Mouse (Mus musculus): ENCODE results near the gene Ugt1a1. TPM values are rescaled to one million over a fixed set of nuclear protein-coding genes. Genes with fewer than 3 reads are reported as not detected.
"Not testable (repeated sequence)": the region's sequence is repeated elsewhere in the genome, so short reads cannot be mapped to it uniquely, and the experiment has no call there.

Gene Ugt1a1
- polyA plus RNA-seq, 1 experiment from 2014 or later, result not detected

DNA sequence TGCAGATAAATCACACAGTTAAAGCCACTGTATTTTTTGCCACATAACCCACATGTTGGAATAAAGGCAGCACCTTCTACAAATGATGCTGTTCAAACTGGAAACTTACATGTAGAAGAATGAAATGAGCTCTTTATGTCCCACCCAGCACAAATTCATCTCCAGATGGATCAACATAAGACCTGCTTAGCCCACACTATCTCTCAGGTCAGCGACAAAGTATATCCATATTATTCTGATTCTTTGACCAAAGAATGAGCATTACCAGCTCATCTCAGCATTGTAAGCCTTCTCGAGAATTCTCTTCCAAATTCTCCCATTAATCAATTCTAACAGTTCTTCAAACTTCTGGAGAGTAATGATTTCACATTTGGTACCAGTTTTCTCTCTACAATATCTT, 10.5 kb downstream of the Ugt1a1 start:
- ATAC-seq (replicated peaks), result no peak
- H3K27me3 ChIP-seq (replicated peaks), result no peaks in the 10 kb centered on the region
- no peak overlapping the region for H3K4me2 ChIP-seq
- 48% methylated on average over 2 of the region's 2 CpGs for WGBS
- H3K4me1 ChIP-seq, result no peaks in the 10 kb centered on the region
- no peak overlapping the region for H3K4me3 ChIP-seq
- H3K36me3 ChIP-seq (replicated peaks), result no peaks in the 10 kb centered on the region
- H3K9ac ChIP-seq, result no peak overlapping the region
- peaks cover 29% of the 10 kb centered on the region for H3K9me3 ChIP-seq
- H3K27ac ChIP-seq, result no peak overlapping the region

- not testable (repeated sequence) for H3K27ac ChIP-seq; H3K4me1 ChIP-seq; H3K36me3 ChIP-seq (replicated peaks); H3K9ac ChIP-seq; ATAC-seq (replicated peaks); H3K27me3 ChIP-seq (replicated peaks); H3K4me3 ChIP-seq; H3K4me2 ChIP-seq
- H3K9me3 ChIP-seq, result peaks cover 33% of the 10 kb centered on the region
Observed at GRCm38 (mm10) chr1:88223011-88223515, 11.3 kb downstream of the Ugt1a1 start.

GRCm38 (mm10) chr1:88223591-88223990, 11.8 kb downstream of the Ugt1a1 start:
- Histone ChIP-seq H3K4me2 (no peak overlapping the region), H3K4me1 (no peaks in the 10 kb centered on the region), H3K27me3 (replicated peaks) (no peaks in the 10 kb centered on the region), H3K9me3 (peaks cover 38% of the 10 kb centered on the region), H3K27ac (no peak overlapping the region), H3K36me3 (replicated peaks) (no peaks in the 10 kb centered on the region), H3K9ac (no peak overlapping the region), H3K4me3 (no peak overlapping the region)
- no peak for ATAC-seq (replicated peaks)
- 49% methylated on average over 1 of the region's 1 CpGs for WGBS

DNA sequence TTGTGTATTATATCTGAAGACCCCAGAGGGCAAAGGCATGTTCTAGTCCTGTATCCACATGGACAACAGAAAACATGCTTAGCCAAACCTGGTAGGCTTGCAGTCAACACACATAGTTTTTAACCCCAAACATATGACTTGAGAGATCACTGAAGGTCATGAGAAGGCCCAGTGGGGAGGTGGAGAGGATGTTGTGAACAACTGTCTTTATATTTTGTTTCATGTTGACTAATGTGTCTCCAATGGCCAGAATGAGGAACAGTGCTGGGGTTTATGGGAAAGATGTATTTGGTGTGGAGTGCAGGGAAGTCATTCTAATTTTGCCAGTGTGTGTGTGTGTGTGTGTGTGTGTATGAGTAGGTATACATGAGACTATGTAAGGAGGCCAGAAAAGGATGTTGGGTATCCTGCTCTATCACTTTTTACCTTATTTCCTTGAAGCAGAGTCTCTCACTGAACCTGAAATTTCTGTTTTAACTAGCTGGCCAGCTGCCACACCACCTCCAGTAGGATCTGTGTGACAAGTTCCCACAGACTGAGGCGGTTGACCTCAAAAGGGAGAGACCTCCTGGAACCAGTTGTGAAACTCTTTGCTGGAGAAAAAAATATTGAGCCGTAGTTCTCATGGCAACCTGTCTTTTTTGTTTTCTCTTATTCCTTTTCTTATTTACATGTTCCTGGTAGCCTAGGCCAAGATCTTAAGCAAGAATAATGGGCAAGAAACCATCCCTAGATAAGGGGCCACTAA, 12.4 kb downstream of the Ugt1a1 start:
- Histone ChIP-seq H3K4me2 (no peak overlapping the region), H3K9ac (no peak overlapping the region), H3K36me3 (replicated peaks) (no peaks in the 10 kb centered on the region), H3K9me3 (peaks cover 44% of the 10 kb centered on the region), H3K27me3 (replicated peaks) (no peaks in the 10 kb centered on the region), H3K27ac (no peak overlapping the region), H3K4me1 (no peaks in the 10 kb centered on the region), H3K4me3 (no peak overlapping the region)
- ATAC-seq (replicated peaks), result no peak
- WGBS, result 76% methylated on average over 2 of the region's 2 CpGs

DNA sequence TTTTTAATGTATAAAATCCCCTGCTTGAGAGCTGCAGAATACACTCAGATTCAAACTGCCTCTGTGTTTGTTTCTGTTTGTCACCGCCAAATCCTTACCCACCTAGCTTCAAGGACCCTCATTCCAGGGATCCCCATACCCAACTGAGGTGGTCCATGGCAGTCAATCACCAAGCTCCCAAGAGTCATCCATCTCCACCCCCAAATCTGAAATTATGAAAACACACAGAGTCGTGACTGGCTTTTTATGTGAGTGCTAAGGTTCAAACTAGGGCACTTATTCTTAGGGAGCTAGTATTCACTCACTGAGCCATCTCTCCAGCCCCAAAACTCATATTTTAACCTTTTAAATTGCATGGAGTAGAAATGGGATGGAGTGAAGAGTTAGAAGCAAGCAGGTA, 13.5 kb downstream of the Ugt1a1 start:
- ATAC-seq (replicated peaks); H3K4me3 ChIP-seq; H3K36me3 ChIP-seq (replicated peaks); H3K9ac ChIP-seq; H3K27me3 ChIP-seq (replicated peaks); H3K4me1 ChIP-seq; H3K4me2 ChIP-seq; H3K27ac ChIP-seq: not testable (repeated sequence)
- peaks cover 55% of the 10 kb centered on the region for H3K9me3 ChIP-seq
- WGBS, result 42% methylated on average over 2 of the region's 2 CpGs

DNA sequence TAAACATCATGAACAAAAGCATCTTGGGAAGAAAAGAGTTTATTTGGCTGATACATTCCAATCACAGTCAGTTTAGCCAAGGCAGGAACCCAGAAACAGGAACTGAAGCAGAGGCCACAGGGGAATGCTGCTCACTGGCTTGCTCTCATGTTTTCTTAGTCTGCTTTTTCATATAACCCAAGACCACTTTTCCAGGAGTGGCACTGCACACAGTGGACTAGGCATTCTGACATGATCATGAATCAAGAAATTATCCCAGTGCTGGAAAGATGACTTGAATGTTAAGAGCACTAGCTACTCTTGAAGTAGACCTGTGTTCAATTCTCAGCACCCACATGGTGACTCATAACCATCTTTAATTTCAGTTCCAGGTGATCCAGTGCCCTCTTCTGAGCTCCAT, 14.0 kb downstream of the Ugt1a1 start:
- Histone ChIP-seq H3K27me3 (replicated peaks) (no peaks in the 10 kb centered on the region), H3K9ac (no peak overlapping the region), H3K4me1 (no peaks in the 10 kb centered on the region), H3K4me2 (no peak overlapping the region), H3K36me3 (replicated peaks) (no peaks in the 10 kb centered on the region), H3K4me3 (no peak overlapping the region), H3K9me3 (peaks cover 59% of the 10 kb centered on the region), H3K27ac (no peak overlapping the region)
- no peak for ATAC-seq (replicated peaks)

DNA sequence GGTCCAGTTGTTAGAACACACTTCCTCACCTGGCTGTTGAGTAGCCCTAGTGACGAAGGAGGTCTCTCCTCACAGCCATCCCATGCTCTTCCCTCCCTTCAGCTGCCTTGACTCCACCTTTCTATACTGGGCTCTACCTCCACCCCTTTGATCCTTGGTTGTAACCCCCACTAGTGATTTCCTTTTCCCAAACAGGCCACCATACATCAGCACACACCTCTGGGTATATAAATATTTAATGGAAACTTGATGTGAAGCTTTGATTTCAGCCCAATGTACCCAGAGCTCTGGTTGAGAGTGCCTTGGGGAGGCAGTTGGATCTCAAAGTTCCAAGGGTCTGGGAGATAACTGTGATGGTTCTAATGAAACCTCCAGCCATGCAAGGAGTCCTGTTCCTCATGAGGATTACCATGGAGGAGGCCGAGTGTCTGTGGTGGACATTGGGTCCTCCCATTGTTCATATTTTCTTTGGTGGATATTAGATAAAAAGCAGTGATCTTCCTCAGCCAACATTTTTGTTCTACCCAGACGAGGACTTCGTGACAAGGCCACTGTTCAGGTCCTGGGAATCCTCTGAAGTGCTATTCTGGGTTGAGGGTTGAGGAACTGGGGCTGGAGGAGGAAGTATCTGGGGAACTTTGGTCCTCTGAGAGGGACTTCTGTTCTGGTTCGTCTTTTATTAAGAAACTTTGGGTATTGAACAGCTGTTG, 15.1 kb downstream of the Ugt1a1 start, which contains the start of gene Mroh2a:
Gene Mroh2a, plus strand, starts transcription at position 317 of the 710 bp plus-strand sequence.
- H3K4me2 ChIP-seq, result no peak within 1 kb of the TSS
- 54% methylated on average over 5 of the region's 5 CpGs for WGBS
- H3K4me1 ChIP-seq, result no peaks in the 10 kb centered on the region
- no peaks in the 10 kb centered on the region for H3K27me3 ChIP-seq (replicated peaks)
- H3K4me3 ChIP-seq, result no peak within 1 kb of the TSS
- no peaks in the 10 kb centered on the region for H3K36me3 ChIP-seq (replicated peaks)
- H3K27ac ChIP-seq, result no peak within 1 kb of the TSS
- no peak for ATAC-seq (replicated peaks)
- H3K9me3 ChIP-seq, result peaks cover 69% of the 10 kb centered on the region
- H3K9ac ChIP-seq, result no peak within 1 kb of the TSS

- no peak for ATAC-seq (replicated peaks)
Observed at GRCm38 (mm10) chr1:88227482-88227881, 15.7 kb downstream of the Ugt1a1 start.

GRCm38 (mm10) chr1:88228121-88228520, 16.4 kb downstream of the Ugt1a1 start:
- Histone ChIP-seq H3K36me3 (replicated peaks) (no peaks in the 10 kb centered on the region), H3K9me3 (peaks cover 78% of the 10 kb centered on the region), H3K9ac (no peak overlapping the region), H3K4me2 (no peak overlapping the region), H3K27ac (no peak overlapping the region), H3K4me3 (no peak overlapping the region), H3K4me1 (no peaks in the 10 kb centered on the region), H3K27me3 (replicated peaks) (no peaks in the 10 kb centered on the region)
- 71% methylated on average over 7 of the region's 7 CpGs for WGBS
- no peak for ATAC-seq (replicated peaks)

More at GRCm38 (mm10) chr1:88227482-88227881, 15.7 kb downstream of the Ugt1a1 start:
- Histone ChIP-seq H3K27ac (no peak overlapping the region), H3K9me3 (peaks cover 72% of the 10 kb centered on the region), H3K36me3 (replicated peaks) (no peaks in the 10 kb centered on the region), H3K9ac (no peak overlapping the region), H3K4me2 (no peak overlapping the region), H3K4me3 (no peak overlapping the region), H3K4me1 (no peaks in the 10 kb centered on the region), H3K27me3 (replicated peaks) (no peaks in the 10 kb centered on the region)
- 58% methylated on average over 2 of the region's 2 CpGs for WGBS

GRCm38 (mm10) chr1:88229566-88229965, 17.8 kb downstream of the Ugt1a1 start:
- H3K4me3 ChIP-seq, result no peak overlapping the region
- no peak for ATAC-seq (replicated peaks)
- no peaks in the 10 kb centered on the region for H3K36me3 ChIP-seq (replicated peaks)
- H3K9me3 ChIP-seq, result peaks cover 91% of the 10 kb centered on the region
- H3K9ac ChIP-seq, result no peak overlapping the region
- WGBS, result 79% methylated on average over 3 of the region's 3 CpGs
- no peak overlapping the region for H3K4me2 ChIP-seq
- no peak overlapping the region for H3K27ac ChIP-seq
- no peaks in the 10 kb centered on the region for H3K27me3 ChIP-seq (replicated peaks)
- H3K4me1 ChIP-seq, result no peaks in the 10 kb centered on the region

DNA sequence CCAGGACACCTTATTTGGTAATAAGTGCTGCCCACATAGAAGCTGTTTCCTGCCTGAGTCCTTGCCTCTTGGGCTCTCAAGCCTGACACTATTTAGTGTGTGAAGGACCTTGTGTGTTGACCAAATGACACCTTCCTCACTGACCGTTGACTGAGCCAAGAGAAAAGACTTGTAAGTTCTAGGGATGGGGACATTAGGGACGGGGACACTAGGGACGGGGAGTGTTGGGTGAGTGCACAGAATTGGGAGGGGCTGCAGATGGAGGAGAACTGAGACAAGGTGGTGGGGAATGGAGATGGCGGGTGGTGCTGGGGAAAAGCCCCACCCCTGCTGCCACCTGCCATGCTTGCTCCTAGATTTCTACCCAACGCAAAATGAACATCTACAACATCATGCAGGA, 18.2 kb downstream of the Ugt1a1 start:
- ATAC-seq (replicated peaks), result 0 out of 2 replicates have a peak, but pooled peaks have one; percentile 12
- Histone ChIP-seq H3K4me2 (no peak overlapping the region), H3K9ac (no peak overlapping the region), H3K4me1 (no peaks in the 10 kb centered on the region), H3K36me3 (replicated peaks) (no peaks in the 10 kb centered on the region), H3K9me3 (peaks cover 95% of the 10 kb centered on the region), H3K27me3 (replicated peaks) (no peaks in the 10 kb centered on the region), H3K4me3 (no peak overlapping the region), H3K27ac (no peak overlapping the region)
- WGBS, result 84% methylated on average over 5 of the region's 5 CpGs

GRCm38 (mm10) chr1:88230421-88230820, 18.7 kb downstream of the Ugt1a1 start:
- WGBS, result 74% methylated on average over 7 of the region's 7 CpGs
- H3K36me3 ChIP-seq (replicated peaks), result no peaks in the 10 kb centered on the region
- no peak overlapping the region for H3K4me3 ChIP-seq
- no peak overlapping the region for H3K4me2 ChIP-seq
- no peaks in the 10 kb centered on the region for H3K27me3 ChIP-seq (replicated peaks)
- H3K27ac ChIP-seq, result no peak overlapping the region
- peaks cover 98% of the 10 kb centered on the region for H3K9me3 ChIP-seq
- ATAC-seq (replicated peaks), result no peak
- H3K9ac ChIP-seq, result no peak overlapping the region
- no peaks in the 10 kb centered on the region for H3K4me1 ChIP-seq

Measured in midbrain, embryonic 15.5 days (tissue).